Mouse (Mus musculus): ENCODE data around the gene Prss36.

DNA sequence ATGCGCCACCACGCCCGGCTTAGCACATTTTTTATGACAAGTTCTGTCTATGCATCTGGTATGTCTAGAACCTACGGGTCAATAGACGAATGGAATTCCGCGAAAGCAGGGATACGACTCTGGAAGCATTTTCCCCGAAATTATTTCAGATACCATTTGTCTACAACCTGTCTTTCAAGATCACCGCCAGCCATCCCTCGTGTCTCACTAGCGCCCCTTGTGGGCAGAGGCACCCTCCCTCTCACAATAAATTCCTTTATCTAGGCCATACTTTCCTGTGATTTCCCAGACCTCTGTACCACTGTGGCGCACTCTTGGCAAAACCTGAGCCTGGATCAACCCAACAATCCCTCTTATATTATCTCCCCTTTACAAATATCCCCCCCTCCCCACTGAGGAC lies 50.1 kb downstream of the Prss36 start:
- TF ChIP-seq POLR2A (IDR thresholded peaks at IDR 0.05; ENCODE audit: low read depth, low read length) (no peak), CTCF (IDR thresholded peaks at IDR 0.05; ENCODE audit: extremely low read depth, insufficient read length, insufficient replicate concordance, low read depth, low read length) (peak; percentile 70; the same call in 1 of the 2 replicates)
